Mouse (Mus musculus) ES-Bruce4 (cell line): Measurements from ENCODE around the gene Camta2.

Experiments
- CTCF ChIP-seq: IDR thresholded peaks from one replicate; pipeline ENCODE4 v1.8.1; 2011; ENCODE audit warnings: low read depth, low read length
- POLR2A ChIP-seq: IDR thresholded peaks from one replicate; pipeline ENCODE4 v1.8.1; 2011; ENCODE audit warnings: low read length; ENCODE audit not compliant: insufficient read depth

DNA sequence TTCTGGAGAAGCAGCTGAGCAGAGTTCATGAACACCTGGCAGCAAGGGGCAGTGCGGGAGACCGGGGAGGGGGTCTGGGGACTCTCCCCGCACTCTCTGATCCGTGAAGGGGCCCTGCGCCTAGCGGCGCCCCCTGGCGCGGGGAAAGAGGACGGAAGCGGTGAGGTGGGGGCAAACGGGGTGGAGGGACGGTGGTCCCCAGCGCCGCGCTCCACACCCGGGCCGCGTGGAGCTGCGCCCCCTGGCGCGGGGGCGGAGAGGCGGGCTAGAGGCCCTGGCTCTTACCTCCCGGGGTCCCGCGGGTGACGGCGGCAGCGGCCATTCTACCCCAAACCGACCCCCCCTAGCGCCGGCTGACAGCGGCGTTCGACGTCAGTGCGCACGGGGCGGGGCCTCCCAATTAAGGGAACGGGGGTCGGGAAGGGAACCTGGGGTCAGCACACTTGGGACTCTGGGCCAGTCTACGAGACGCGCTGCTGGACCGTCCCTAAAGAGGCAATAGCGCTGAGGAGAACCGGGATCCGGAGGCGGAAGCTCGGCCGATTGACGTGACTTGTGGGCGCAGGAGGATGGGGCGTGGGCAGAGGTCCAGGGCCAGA lies at the start of gene Camta2:
- TF ChIP-seq POLR2A (peak; percentile 32), CTCF (peak; percentile 33)
